Mouse (Mus musculus) gastrocnemius, adult 2 months (tissue): ENCODE measurements around the gene Mis18bp1. TPM values are rescaled to one million over a fixed set of nuclear protein-coding genes. Genes with fewer than 3 reads are reported as not detected.
"Not testable (repeated sequence)": the region's sequence is repeated elsewhere in the genome, so short reads cannot be mapped to it uniquely, and the experiment has no call there.

Experiments
- DNase-seq: peaks from one replicate; pipeline ENCODE4 v3.0.0; 2022
- H3K27ac ChIP-seq: fragments of 200-600 bp; 2 replicates; pipeline ENCODE4 v1.8.1; 2022; ENCODE audit warnings: mild to moderate bottlenecking
- H3K4me3 ChIP-seq: fragments of 200-600 bp; 2 replicates; pipeline ENCODE4 v1.8.1; 2022; ENCODE audit warnings: mild to moderate bottlenecking, moderate library complexity
- CTCF ChIP-seq: fragments of 200-600 bp; IDR thresholded peaks from 2 replicates; pipeline ENCODE4 v1.8.1; 2022; ENCODE audit warnings: antibody characterized with exemption, mild to moderate bottlenecking, moderate library complexity
- intact Hi-C: fragments of 180-260 bp; cut with DNase I; formaldehyde crosslinking; loops from one replicate; pipeline ENCODE4 v1.15.1; 2025
- long read RNA-seq, 2 experiments: library from polyadenylated mRNA; stranded (forward); transcript quantifications; one replicate each; pipeline ENCODE4 v2.0.0; 2021
- total RNA-seq, 2 experiments: library from RNA; stranded (reverse); gene quantifications; 2 replicates each; pipeline ENCODE4 v1.2.3; 2021

Gene Mis18bp1
- under 1 TPM in 1 of 2 experiments, not detected in 1; 0.13 TPM for total RNA-seq
- long read RNA-seq, experiment 1: 0 reads
- long read RNA-seq, experiment 2: 0 reads

DNA sequence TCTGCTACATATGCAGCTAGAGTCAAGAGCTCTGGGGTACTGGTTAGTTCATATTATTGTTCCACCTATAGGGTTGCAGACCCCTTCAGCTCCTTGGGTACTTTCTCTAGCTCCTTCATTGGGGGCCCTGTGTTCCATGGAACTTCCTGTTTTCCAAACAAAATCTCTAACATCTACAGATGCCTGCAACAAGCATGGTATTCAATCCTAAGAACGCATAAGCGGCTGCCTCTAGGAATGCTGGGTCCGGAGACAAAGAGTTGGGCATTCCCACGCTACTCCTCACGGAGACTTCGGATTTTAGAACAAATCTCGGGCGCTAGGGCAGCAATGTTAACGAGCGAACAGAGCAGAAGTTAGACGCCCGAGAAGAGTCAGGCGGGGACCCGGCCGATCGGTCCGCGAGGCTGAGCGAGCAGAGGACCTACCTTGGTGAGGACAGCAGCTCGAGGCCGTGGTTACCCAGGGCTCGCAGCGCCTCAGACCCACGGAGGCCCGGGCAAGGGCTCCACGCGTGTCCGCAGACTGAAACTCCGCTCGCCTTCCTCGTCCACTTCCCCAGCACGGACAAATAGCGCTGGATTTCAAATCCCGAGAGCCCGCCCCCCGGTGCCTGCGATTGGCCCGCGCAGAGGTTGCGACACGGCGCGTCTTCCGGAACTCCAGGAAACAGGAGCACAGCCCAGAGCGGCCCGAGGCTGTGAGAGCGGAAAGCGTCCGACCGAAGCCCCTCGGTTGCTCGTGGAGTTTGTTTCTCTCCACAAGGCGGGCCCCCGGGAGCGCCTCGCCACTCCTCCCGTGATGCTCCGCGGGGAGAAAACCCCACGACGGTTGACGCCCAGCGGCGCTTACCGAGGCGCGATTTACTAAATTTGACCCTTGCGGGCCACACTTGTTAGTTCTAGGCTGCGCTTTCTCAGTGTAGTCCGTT lies at the start of gene Mis18bp1:
TSS of gene Mis18bp1 (minus strand) at position 584 of the 931 bp plus-strand sequence.
- peak; percentile 94 for DNase-seq
- TF ChIP-seq CTCF: no peak
- intact Hi-C loops: loop anchor here (1.0 to 10.0 kb wide), 2 partner anchors 97 to 207 kb away; partner anchors contain the start of genes Fancm, Klhl28 and Togaram1
- H3K4me3 ChIP-seq: peak within 1 kb of the TSS; percentile 91
- peak within 1 kb of the TSS; percentile 91 for H3K27ac ChIP-seq

DNA sequence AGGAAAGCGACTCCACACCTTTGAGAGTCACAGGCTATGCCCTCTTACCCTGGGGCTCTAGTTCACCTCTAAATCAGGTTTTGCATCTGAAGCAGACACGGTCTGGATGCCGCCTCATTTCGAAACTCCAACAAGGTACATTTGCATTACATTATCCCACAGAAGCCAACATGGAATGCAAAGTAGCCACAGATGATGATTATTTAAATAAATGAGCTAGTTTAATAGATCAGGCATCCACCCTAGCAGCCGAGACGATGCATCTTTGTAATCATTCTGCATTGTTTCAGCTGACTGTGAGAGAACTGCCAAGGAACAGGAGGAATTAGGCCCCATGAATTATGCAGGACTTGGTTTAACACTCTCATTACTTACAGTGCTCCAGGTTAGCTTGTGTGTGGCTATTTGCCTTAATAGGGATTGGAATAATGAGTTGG lies 44.0 kb upstream of the Mis18bp1 start:
- H3K4me3 ChIP-seq: no peak overlapping the region
- DNase-seq: no peak
- no peak overlapping the region for H3K27ac ChIP-seq
- intact Hi-C loops: no loop called here
- no peak for TF ChIP-seq CTCF

DNA sequence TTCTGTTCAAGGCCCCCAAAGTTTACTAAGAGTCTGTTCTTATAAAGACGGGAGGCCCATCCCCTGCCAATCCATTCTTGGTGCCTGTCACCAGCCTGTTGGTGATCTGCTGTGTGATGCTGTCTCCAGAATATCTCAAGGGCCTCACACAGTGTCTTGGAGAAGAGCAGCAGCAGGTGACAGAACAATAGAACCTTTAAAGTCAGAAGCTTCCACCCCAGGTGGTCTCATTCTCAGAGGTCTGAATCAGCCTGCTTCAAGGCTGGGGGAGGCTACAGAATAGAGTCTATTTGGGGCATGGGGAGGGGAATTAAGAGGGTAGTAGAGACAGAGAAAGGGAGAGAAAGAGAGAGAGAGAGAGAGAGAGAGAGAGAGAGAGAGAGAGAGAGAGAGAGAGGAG lies 34.0 kb upstream of the Mis18bp1 start:
- H3K27ac ChIP-seq: no peak overlapping the region
- no peak for DNase-seq
- intact Hi-C loops: no loop called here
- H3K4me3 ChIP-seq: no peak overlapping the region
- TF ChIP-seq CTCF: no peak

DNA sequence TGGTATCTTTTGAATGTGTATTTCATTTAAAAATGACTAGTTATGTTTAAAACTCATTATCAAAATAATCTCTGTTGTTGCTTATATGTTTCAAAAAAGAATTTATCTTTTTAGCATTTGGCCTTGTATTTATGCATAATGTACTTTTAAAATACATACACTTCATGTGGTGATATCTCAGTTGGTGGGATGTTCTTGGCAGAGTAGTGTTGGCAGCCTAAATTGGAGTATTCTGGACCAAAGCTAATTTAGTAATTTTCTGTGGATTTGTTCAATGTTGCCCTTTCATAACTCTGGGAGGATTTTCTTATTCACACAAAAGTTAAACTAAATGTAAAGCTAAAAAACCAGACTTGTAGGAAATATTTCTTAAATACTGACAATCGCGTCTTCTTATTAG lies 29.4 kb upstream of the Mis18bp1 start:
- intact Hi-C loops: no loop called here
- TF ChIP-seq CTCF: no peak

DNA sequence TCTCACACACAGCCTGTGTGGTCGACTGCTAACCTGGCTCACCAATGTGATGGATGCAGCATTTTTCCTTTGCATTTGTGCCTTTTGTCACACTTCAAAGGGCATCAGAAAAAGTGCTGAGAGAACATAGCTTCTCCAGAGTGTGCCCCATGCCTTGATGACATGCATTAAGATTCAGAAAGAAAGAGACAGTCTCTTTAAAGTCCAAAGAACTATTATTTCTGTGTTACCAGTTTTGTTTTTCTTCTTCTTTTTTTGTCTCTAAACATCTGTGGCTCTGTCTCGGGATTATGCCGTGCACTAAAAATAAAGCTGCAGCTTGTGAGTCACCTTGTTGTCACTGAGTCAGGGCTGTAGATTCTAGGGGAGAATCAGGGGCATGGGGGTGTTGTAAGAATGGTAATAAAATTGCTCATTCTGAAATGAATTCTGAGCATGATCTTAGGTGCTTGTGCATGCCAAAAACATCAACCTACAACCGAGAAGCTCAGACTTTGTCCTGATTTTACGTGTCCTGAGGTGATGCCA lies 21.7 kb upstream of the Mis18bp1 start:
- no peak for TF ChIP-seq CTCF
- Histone ChIP-seq H3K4me3 (no peak overlapping the region), H3K27ac (no peak overlapping the region)
- intact Hi-C loops: no loop called here
- DNase-seq: no peak

More for the DNA sequence above, 29.4 kb upstream of the Mis18bp1 start:
- no peak for DNase-seq
- no peak overlapping the region for H3K4me3 ChIP-seq
- H3K27ac ChIP-seq: no peak overlapping the region

DNA sequence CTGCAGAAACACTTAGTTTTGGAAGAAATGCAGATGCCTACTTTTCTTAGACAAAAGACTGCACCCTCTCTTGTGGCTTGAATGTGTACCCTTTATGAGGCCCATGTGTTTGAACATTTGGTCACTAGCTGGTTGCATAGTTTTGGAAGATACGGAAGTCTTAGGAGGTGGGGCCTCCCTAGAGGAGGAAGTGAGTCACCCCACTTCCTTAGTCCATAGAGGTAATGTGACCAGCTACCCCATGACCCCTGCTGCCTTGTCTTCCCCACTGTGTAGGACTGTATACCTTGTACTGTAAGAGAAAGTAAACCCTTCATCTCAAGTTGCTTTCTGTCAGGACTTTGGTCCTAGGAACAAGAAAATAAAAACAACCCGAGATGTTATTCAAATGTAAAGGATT lies 16.8 kb upstream of the Mis18bp1 start:
- no peak for TF ChIP-seq CTCF
- H3K4me3 ChIP-seq: no peak overlapping the region

DNA sequence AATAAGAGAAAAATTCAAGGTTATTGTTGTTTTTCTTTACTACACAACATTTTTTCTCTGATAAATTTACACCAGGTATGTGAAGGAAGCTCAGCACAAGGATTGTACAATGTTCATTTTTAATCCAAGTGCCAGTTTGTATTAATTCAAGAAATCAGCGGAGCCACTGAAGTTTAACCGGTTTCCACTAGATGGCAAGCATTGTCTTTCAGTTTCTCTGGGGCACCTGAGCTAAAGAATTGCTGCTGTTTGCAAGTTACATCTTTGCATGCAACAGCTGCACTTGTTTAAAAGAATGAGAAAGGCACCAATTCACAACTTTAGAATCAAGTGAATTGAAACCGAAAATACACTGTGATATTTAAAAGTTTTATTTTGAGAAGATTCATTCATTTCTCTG lies 15.0 kb upstream of the Mis18bp1 start:
- peak; percentile 10; the same call in 1 of the 2 replicates for TF ChIP-seq CTCF
- no peak for DNase-seq
- intact Hi-C loops: no loop called here
- H3K4me3 ChIP-seq: no peak overlapping the region
- H3K27ac ChIP-seq: no peak overlapping the region

More for the DNA sequence above, 16.8 kb upstream of the Mis18bp1 start:
- H3K27ac ChIP-seq: no peak overlapping the region
- DNase-seq: no peak
- intact Hi-C loops: no loop called here

DNA sequence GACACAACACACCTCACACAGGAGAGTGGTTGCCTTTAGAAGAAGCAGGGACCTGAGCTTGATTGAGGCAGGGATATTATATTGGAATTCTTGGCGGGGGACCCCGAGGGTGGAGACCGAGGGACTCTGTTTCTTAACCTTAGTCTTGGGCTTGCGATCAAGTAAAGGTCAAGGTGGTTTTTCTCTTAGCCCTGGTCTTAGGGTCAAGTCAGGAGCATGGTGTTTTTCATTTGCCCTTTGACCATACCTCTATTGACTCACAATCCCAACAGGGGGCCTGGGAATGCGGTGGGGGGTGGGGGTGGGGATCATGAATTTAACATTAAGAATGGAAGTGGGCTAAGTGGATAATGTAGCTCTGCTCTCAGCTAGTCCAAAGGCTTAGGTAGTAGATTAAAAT lies 1.3 kb upstream of the Mis18bp1 start:
- DNase-seq: no peak

DNA sequence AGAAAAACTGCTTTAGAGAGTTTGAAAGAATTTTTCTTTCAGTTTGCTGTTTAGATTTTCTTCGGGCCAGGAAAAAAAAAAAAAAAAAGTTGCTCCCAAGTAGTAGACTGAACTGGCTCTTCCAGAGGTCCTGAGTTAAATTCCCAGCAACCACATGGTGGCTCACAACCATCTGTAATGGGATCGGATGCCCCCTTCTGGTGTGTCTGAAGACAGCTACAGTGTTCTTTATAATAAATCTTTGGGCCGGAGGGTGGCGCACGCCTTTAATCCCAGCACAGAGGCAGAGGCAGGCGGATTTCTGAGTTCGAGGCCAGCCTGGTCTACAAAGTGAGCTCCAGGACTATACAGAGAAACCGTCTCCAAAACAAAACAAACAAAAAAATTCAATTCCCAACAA lies 555 bp upstream of the Mis18bp1 start:
- TF ChIP-seq CTCF: peak; percentile 69
- DNase-seq: peak; percentile 56
- intact Hi-C loops: loop anchor here (1.0 to 10.0 kb wide), 2 partner anchors 98 to 208 kb away; partner anchors contain the start of genes Fancm, Klhl28 and Togaram1
- peak overlapping the region; percentile 91 for H3K4me3 ChIP-seq
- peak overlapping the region; percentile 91 for H3K27ac ChIP-seq

More for the DNA sequence above, 1.3 kb upstream of the Mis18bp1 start:
- intact Hi-C loops: loop anchor here (10.0 kb wide), 1 partner anchor 209 kb away; the partner anchor contains the start of genes Klhl28 and Togaram1
- no peak for TF ChIP-seq CTCF
- peak overlapping the region; percentile 91; the same call in 1 of the 2 replicates for H3K4me3 ChIP-seq
- no peak overlapping the region; the same call in 1 of the 2 replicates for H3K27ac ChIP-seq

DNA sequence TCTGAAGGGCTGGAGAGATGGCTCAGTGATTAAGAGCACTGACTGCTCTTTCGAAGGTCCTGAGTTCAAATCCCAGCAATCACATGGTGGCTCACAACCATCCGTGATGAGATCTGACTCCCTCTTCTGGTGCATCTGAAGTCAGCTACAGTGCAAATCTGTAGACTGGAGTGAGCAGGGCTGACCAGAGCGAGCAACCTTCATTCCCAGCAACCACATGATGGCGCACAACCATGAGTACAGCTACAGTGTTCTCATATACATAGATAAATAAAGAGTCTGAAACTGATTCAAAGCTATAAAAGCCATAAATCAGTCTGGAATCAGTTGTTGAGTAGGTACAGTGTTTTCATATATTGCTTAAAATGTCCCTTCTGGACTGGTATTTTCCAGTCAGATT lies 36.3 kb downstream of the Mis18bp1 start:
- H3K27ac ChIP-seq, intact Hi-C loops, H3K4me3 ChIP-seq, DNase-seq: not testable (repeated sequence)

DNA sequence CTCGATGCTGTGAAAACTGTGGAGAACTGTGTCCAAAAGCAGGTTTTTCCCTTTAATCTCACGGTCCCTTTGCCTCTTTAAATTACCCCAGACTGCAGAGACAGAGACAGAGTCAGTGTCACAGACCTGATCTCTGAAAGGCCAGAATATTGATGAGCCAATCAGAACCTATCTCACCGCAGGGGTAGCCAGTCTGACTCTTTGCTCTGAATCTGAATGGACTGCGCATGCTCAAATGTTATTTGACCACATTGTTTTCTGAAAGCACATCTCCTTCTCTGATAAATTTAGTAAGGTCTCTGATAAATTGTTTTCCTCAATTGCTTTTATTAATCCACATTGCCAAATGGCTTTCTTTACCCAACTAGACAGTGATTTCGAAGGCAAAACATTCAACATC lies 53.0 kb downstream of the Mis18bp1 start:
- no peak for TF ChIP-seq CTCF
- H3K4me3 ChIP-seq: no peak overlapping the region
- intact Hi-C loops: no loop called here
- no peak overlapping the region for H3K27ac ChIP-seq
- DNase-seq: no peak

DNA sequence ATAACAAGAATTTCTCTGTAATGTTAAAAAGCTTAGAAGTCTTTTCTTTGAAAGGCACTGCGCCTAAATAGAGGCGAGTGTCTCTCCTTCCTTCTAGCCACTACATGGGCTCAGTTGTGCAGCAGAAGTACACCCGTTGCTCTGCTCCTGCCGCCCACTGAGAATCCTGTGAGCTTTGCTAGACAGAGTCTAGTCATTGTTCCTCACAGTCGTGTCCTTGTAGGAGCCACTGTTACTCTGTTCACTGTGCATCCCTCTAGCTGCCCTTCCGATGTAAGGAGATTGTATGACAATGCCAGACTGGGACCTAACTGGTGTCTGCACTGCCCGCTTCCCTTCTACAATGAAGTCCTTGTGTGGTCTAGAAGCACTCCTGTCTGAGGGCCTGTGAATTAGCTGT lies 53.4 kb downstream of the Mis18bp1 start:
- no peak for TF ChIP-seq CTCF
- Histone ChIP-seq H3K27ac (no peak overlapping the region), H3K4me3 (no peak overlapping the region)
- no peak for DNase-seq
- intact Hi-C loops: no loop called here

DNA sequence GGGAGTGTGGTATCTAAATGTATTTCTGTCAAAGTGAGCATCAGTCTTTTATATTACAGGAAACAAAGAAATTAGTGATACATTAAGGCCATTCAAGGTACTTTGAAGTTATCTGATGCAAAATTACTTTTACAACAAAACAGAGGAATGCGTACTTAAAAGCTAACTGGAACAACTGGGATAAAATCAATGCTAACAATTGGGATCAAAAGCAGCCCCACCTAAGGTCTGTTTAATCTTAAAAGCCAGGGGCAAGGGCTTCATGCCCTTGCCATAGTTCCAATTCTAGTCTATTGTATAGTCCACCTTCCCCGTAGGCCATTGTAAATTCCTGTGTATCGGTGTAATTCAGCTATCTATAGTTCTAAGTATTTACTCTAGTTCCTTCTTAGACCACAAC lies 57.4 kb downstream of the Mis18bp1 start:
- H3K4me3 ChIP-seq, DNase-seq, H3K27ac ChIP-seq, intact Hi-C loops: not testable (repeated sequence)
